Mouse (Mus musculus): ENCODE measurements around the gene Myo1b. TPM values are rescaled to one million over a fixed set of nuclear protein-coding genes. Genes with fewer than 3 reads are reported as not detected.
A peak's percentile ranks its signal among the peaks of the same experiment; 100 is the strongest.

The Myo1b gene
- 10 to 100 TPM; 25.3 to 30.9 TPM for total RNA-seq (2021)

GRCm38 (mm10) chr1:51915576-51916156 lies at the start of gene Myo1b:
Gene Myo1b, minus strand, starts transcription at chr1:51916071.
- intact Hi-C loops (cut with DNase I): loop anchor here (1.0 to 2.0 kb wide), 3 partner anchors 29 to 135 kb away; no protein-coding TSS in a partner anchor
- DNase-seq: peak; percentile 74 to 81

- intact Hi-C loops (cut with DNase I): no loop called here
- DNase-seq: no peak
Measured at GRCm38 (mm10) chr1:51964647-51965046, 48.8 kb upstream of the Myo1b start.

GRCm38 (mm10) chr1:51947116-51947515 lies 31.2 kb upstream of the Myo1b start:
- DNase-seq: no peak
- intact Hi-C loops (cut with DNase I): loop anchor here (5.0 kb wide), 1 partner anchor 50 kb away; no protein-coding TSS in a partner anchor

DNA sequence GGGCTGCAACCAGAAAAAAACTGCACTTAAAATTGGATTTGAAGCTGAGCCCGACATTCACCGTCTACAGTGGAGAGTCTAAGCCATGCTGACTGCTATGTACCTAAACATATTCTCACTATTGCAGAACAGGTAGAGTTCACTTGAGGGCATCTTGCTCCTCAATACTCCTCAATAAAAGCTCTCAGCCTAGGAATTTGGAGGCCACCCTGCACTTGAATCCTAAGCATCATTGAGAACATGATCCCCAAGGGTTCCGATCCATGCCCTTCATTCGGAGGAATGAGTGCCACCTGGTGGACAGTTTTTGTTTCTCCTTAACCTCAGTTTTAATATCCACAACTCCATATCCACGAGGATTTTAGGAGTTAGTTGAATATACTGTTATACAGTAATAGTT lies 28.9 kb upstream of the Myo1b start:
- peak; percentile 27 to 39 for DNase-seq
- intact Hi-C loops (cut with DNase I): loop anchor here (1.0 to 5.0 kb wide), 4 partner anchors 28 to 300 kb away; partner anchors contain the start of gene Myo1b

DNA sequence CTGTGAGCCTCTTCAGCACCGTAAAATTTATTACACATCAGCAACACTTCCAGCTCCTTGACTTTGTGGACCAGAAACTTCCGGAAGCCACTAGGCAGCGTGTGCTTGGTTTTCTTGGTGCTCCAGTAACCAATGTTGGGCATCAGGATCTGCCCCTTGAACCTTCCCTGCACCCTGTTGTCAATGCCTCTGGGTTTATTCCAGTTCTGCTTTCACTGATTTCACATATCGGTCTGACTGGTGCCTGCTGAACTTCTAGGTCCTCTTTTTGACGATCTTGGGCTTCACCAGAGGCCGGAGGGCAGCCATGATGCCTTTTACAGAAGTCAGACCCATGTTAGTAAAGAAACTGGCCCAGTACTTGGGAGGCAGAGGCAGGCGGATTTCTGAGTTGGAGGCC lies 22.5 kb upstream of the Myo1b start:
- no peak for DNase-seq
- intact Hi-C loops (cut with DNase I): no loop called here

- DNase-seq: no peak
- intact Hi-C loops (cut with DNase I): no loop called here
Measured at GRCm38 (mm10) chr1:51935006-51935405, 19.1 kb upstream of the Myo1b start.

DNA sequence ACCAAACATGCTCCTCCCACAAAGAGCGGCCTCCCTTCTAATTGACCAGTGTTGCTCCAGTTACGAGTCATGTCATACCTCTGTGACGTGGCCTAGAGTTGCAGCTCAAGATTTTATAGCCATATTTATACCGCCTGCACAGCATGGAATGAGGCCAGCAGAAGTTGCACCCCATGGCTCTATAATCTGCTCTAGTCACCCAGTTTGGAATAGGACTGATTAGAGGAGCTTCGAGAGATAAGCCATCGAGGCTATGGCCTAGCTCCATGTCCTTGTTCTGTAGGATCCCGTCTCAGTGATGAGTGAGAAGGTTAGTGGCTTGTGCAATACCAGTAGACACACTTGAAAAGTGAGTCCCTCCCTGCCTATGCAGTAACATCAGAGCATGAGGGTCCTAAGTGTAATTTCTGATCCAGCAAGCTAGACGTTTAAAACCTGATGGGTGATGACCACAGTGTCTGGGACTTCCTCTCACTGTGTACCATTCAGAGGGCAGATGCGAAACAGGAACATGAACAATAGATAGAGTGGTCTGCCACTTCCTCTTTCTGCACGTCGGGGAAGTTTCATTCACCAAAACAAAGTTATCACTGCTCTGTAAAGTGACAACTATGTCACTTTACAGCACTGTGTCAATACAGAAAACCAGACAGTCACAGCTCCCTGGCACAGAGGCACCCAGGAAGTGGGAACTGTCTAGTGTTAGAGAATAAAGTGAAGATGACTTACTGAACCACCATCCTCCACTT lies 18.5 kb upstream of the Myo1b start:
- DNase-seq: no peak
- intact Hi-C loops (cut with DNase I): no loop called here

GRCm38 (mm10) chr1:51932826-51933225 lies 17.0 kb upstream of the Myo1b start:
- DNase-seq: no peak
- intact Hi-C loops (cut with DNase I): no loop called here

GRCm38 (mm10) chr1:51931561-51931960 lies 15.7 kb upstream of the Myo1b start:
- intact Hi-C loops (cut with DNase I): no loop called here
- DNase-seq: no peak

DNA sequence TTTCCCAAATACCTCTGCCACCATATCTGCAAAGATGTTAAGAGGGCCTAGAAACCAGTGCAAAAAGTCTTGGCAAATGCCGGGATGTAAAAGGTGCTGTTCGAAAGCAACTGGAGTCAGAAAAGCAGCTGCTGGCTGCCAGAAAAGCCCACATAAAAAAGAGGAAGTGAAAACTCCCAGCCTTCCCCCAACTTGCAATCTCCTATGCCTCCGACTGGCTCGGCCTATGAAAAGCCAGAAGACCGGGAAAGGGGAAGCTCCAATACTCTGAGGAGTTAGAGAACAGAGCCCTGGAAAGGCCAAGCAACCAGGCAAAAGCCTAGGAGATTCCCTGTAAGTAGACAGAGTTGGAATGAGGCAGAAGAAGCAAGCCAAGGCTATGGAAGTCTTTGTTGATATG lies 14.7 kb upstream of the Myo1b start:
- DNase-seq: no peak

DNA sequence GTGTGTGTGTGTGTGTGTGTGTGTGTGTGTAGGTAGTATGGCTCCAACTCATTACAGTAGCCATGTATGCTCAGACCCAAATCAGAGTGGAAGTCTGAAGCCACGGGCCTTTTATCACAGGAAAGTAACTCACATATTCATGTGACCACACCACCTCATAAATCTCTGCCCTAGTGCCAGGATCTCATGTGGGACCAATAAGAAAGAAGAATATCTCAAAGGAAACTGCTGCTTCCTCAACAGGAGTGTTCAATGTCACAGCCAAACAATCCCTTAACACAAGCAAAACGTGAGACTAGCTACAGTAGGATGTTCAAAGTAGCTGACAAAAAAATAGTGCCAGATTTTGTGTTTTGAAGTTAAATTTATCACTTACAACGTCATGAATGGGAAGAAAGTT lies 13.7 kb upstream of the Myo1b start:
- intact Hi-C loops (cut with DNase I): no loop called here
- no peak for DNase-seq

More for the DNA sequence above, 14.7 kb upstream of the Myo1b start:
- intact Hi-C loops (cut with DNase I): no loop called here

DNA sequence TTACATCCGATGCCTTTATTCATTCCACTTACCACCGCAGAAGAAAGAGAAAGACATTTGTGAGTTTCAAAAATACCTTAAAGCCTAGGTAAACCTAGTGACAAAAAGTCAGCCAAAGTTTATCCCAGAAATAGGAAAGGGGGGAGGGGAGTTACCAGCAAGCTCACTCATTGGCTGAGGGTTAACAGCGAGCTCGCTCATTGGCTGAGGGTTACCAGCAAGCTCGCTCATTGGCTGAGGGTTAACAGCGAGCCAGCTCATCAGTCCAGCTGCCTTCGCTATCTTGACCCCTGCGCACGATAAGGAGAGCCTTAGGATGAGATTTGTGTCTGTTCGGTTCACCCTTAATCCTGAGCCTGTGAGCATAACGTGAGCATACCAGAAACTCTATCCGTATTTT lies 6.9 kb upstream of the Myo1b start:
- intact Hi-C loops (cut with DNase I): no loop called here
- DNase-seq: no peak

DNA sequence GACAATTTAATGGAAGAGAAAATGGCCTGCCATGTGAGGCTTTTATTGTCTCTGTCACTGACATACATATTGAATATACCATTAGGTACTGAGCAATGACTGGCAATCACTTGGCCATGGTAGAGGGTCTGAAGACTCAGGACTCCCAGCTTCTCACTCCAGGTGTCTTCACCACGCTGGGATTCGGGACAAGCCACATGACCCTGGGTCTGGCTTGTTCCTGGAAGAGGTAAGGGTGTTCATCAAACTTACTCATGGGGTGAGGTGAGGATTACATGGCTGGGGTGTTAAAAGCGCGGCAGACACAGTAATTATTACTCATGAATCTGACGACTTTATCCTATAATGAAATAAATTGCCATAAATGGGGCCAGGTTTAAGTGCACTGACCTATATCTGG lies 405 bp upstream of the Myo1b start:
- DNase-seq: no peak
- intact Hi-C loops (cut with DNase I): loop anchor here (2.0 kb wide), 1 partner anchor 29 kb away; no protein-coding TSS in a partner anchor

- intact Hi-C loops (cut with DNase I): loop anchor here (1.0 to 2.0 kb wide), 2 partner anchors 73 to 134 kb away; no protein-coding TSS in a partner anchor
Measured at GRCm38 (mm10) chr1:51915051-51915575, 758 bp downstream of the Myo1b start.

GRCm38 (mm10) chr1:51914095-51914494 lies 1.8 kb downstream of the Myo1b start:
- intact Hi-C loops (cut with DNase I): loop anchor here (2.0 to 5.0 kb wide), 2 partner anchors 37 to 133 kb away; no protein-coding TSS in a partner anchor

More at GRCm38 (mm10) chr1:51915051-51915575, 758 bp downstream of the Myo1b start:
- DNase-seq: peak; percentile 77

GRCm38 (mm10) chr1:51913071-51913814 lies 2.6 kb downstream of the Myo1b start:
- intact Hi-C loops (cut with DNase I): loop anchor here (5.0 kb wide), 1 partner anchor 36 kb away; no protein-coding TSS in a partner anchor
- no peak for DNase-seq

More at GRCm38 (mm10) chr1:51914095-51914494, 1.8 kb downstream of the Myo1b start:
- DNase-seq: no peak

- DNase-seq: no peak
- intact Hi-C loops (cut with DNase I): loop anchor here (5.0 kb wide), 1 partner anchor 34 kb away; no protein-coding TSS in a partner anchor
Measured at GRCm38 (mm10) chr1:51911331-51911730, 4.5 kb downstream of the Myo1b start.

DNA sequence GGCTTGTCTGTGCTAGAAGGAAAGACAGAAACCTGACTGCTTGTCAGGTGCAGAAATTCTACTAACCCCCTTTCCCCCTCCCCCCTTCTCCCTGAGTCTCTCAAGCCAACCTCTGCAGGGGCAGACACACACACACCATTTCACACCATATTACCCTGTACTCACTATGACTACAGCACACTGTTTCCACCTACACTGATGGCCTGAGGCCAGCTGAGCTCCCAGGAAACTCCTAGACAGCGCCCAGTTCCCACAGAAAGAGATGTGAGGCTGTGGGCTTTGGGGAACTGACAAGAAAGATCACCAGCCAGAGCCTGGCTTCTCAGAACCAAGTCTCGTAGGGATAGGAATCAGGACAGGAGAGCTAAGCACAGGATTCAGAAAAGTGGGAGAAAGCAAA lies 6.7 kb downstream of the Myo1b start:
- no peak for DNase-seq
- intact Hi-C loops (cut with DNase I): loop anchor here (2.0 kb wide), 1 partner anchor 14 kb away; no protein-coding TSS in a partner anchor

GRCm38 (mm10) chr1:51907821-51908220 lies 8.1 kb downstream of the Myo1b start:
- intact Hi-C loops (cut with DNase I): loop anchor here (2.0 kb wide), 1 partner anchor 13 kb away; no protein-coding TSS in a partner anchor
- no peak for DNase-seq

DNA sequence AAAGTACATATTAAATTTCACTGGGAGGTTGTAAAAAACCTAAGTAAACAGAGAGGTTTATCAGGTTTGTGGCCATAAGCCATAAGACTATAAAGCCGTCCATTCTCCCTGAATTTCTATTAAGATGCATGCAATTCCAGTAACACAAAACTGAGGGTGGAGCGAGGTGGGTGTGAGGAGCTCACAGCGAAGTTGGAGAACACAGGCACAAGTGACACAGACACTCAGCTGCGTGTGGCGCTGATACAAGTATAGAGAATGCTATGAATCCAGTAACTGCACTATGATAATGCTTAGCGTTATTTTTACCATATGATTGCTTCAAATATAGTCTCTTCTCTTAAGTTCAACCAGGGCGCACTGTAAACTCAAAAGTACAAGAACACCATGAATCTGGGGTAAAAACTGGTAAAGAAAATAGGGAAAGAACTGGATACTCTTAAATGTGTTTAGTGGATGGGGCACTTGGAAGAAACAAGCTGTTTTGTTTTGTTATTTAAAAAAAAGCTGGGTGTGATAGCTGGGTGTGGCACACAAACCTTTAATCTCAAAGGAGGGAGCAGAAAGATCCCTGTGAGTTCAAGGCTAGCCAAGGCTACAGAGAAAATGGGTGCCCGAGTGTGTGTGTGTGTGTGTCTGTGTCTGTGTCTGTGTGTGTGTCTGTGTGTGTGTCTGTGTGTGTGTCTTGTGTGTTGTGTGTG lies 9.5 kb downstream of the Myo1b start:
- no peak for DNase-seq
- intact Hi-C loops (cut with DNase I): no loop called here
